Mouse (Mus musculus) lung, postnatal 0 days (tissue): ENCODE data around the gene Trp53bp2.

Source experiments
- CTCF ChIP-seq: IDR thresholded peaks from 2 replicates; pipeline ENCODE4 v1.5.1; 2016; ENCODE audit warnings: antibody characterized with exemption, mild to moderate bottlenecking
- EP300 ChIP-seq: IDR thresholded peaks from 2 replicates; pipeline ENCODE4 v1.6.1; 2016; ENCODE audit warnings: antibody characterized with exemption, mild to moderate bottlenecking, control low read depth

DNA sequence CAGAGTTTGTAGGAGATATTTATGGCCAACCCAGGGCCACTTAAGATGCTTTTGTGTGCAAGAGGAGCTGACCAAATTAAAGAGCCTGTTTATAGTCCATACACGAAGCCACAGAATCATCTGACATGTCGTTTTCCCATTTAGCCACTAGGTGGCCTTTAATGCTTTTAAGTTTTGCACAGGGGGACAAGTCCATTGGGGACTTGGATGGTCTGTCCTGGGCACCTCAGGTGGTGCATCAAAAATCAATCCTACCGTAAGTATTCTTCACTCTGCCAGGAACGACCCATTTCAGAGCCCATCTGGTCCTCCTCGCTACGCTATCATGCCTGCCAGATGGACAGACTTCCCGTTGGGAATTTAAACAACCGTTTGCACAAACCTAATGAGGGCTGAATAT is 32.8 kb upstream of the Trp53bp2 start:
- TF ChIP-seq CTCF = peak; percentile 83
- no peak for TF ChIP-seq EP300
